Mouse (Mus musculus) kidney, embryonic 15.5 days (tissue): Measurements from ENCODE around the gene Col4a2. TPM values are rescaled to one million over a fixed set of nuclear protein-coding genes. Genes with fewer than 3 reads are reported as not detected.

ENCODE experiments used
- ATAC-seq: fragments of 200-750 bp; cut with Nextera tagmentation; replicated peaks from 2 replicates; pipeline ENCODE4 v1.8.0; 2017; ENCODE audit warnings: moderate TSS enrichment; ENCODE audit not compliant: low FRiP score
- H3K27ac ChIP-seq: fragments of 300-500 bp; sonication (generic); 2 replicates; pipeline ENCODE4 v1.5.1; 2015; ENCODE audit warnings: mild to moderate bottlenecking, inconsistent platforms
- H3K27me3 ChIP-seq: fragments of 300-500 bp; sonication (generic); 2 replicates; pipeline ENCODE4 v1.6.1; 2015; ENCODE audit warnings: inconsistent platforms
- H3K36me3 ChIP-seq: fragments of 300-500 bp; sonication (generic); 2 replicates; pipeline ENCODE4 v1.6.1; 2015; ENCODE audit warnings: inconsistent platforms
- H3K4me1 ChIP-seq: fragments of 300-500 bp; sonication (generic); 2 replicates; pipeline ENCODE4 v1.6.1; 2015; ENCODE audit warnings: inconsistent platforms
- H3K4me2 ChIP-seq: fragments of 300-500 bp; sonication (generic); 2 replicates; pipeline ENCODE4 v1.6.1; 2015; ENCODE audit warnings: moderate library complexity, mild to moderate bottlenecking, inconsistent platforms
- H3K4me3 ChIP-seq: fragments of 300-500 bp; sonication (generic); replicated peaks from 2 replicates; pipeline ENCODE4 v1.5.1; 2015; ENCODE audit warnings: mild to moderate bottlenecking, inconsistent platforms
- H3K9ac ChIP-seq: fragments of 300-500 bp; sonication (generic); 2 replicates; pipeline ENCODE4 v1.6.1; 2015; ENCODE audit warnings: mild to moderate bottlenecking, inconsistent platforms
- H3K9me3 ChIP-seq: fragments of 300-500 bp; sonication (generic); replicated peaks from 2 replicates; pipeline ENCODE4 v1.6.1; 2016; ENCODE audit warnings: inconsistent platforms
- WGBS: fragments of 180-500 bp; shearing (Covaris S2); methylation state at CpG from one replicate; pipeline ENCODE4 v1.1.7; 2015; ENCODE audit warnings: mixed read lengths; 5-methylcytosine and 5-hydroxymethylcytosine counted together
- polyA plus RNA-seq: library from polyadenylated mRNA; unstranded; fragments of >200 nt; fragmentation: Nextera tagmentation; extraction: Ambion mirVana; gene quantifications from 2 replicates; pipeline ENCODE4 v1.2.1, GENCODE M21; 2015

The Col4a2 gene
- polyA plus RNA-seq, 1 experiment from 2014 or later, result 116 TPM

DNA sequence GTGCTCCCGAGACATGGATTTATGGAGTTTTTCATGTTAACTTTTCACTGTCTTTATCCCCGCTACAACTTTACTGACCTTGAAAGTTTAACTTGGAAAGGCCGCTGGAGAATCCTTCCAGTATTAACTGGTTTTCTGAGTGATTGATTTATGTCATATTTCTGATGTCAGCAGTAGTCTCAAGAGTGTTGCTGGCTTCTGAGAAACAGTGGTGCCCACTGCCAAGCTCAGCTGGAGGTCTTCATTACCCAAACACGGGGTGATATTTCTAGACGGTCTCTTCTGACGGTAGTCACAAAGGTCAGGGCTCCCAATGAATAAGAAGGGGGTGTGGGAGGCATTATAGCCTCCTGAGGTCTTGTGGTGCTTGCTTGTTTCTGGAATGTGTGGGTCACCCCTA is 21.1 kb downstream of the Col4a2 start:
- WGBS, result 60% methylated on average over 6 of the region's 6 CpGs

DNA sequence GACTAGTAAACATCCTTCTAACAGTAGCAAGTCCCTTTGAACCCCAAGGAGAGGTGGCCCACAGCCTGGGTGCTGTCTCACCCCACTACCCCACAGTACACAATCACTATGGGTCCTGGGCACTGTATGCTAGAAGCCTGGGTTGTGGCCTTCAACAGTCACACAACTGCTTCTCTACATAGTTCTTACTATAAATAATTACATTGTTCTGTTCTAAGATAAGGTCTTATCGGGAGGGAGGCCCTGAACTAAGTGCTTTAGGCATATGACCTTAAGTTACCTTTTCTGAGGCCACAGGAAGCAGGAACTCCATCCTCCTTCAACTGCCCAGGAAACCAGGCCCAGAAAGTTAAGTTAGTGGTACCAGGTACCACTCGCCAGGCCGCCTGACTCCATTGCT is 21.9 kb downstream of the Col4a2 start:
- no peaks in the 10 kb centered on the region for H3K9me3 ChIP-seq
- 72% methylated on average over 3 of the region's 3 CpGs for WGBS
- H3K36me3 ChIP-seq, result no peaks in the 10 kb centered on the region
- H3K27ac ChIP-seq, result no peak overlapping the region; the same call in 1 of the 2 replicates
- H3K27me3 ChIP-seq, result no peaks in the 10 kb centered on the region
- ATAC-seq, result 0 out of 2 replicates have a peak, but pooled peaks have one; percentile 24
- no peak overlapping the region for H3K4me2 ChIP-seq
- peaks cover 56% of the 10 kb centered on the region for H3K4me1 ChIP-seq
- no peak overlapping the region for H3K4me3 ChIP-seq
- H3K9ac ChIP-seq, result no peak overlapping the region

More for the DNA sequence above, 21.1 kb downstream of the Col4a2 start:
- Histone ChIP-seq H3K36me3 (no peaks in the 10 kb centered on the region), H3K4me1 (peaks cover 57% of the 10 kb centered on the region), H3K27me3 (no peaks in the 10 kb centered on the region), H3K4me2 (no peak overlapping the region), H3K4me3 (no peak overlapping the region), H3K9me3 (no peaks in the 10 kb centered on the region), H3K27ac (no peak overlapping the region; the same call in 1 of the 2 replicates), H3K9ac (no peak overlapping the region)
- ATAC-seq, result no peak; the same call in 1 of the 2 replicates

DNA sequence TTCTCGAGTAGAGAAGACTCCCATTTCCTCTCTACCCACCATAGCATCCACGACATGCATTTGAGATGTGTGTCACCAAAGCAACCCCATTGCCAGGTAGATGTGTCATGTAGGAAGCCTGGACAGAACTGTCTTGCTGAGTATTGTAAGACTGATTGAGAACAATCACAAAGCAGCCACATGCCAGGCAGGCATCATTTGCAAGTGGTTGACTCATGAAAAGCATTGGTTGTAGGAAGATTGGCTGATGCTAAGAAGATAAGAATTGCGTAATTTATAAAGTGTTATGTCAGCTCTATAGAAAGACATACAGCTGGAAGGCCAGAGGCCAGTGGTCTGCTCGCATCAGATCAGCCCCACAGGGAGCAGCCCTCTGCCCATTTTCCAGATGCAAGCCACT is 22.6 kb downstream of the Col4a2 start:
- no peak overlapping the region for H3K4me3 ChIP-seq
- 73% methylated on average over 4 of the region's 4 CpGs for WGBS
- no peak overlapping the region for H3K9ac ChIP-seq
- ATAC-seq, result no peak
- no peaks in the 10 kb centered on the region for H3K36me3 ChIP-seq
- H3K27me3 ChIP-seq, result no peaks in the 10 kb centered on the region
- no peak overlapping the region for H3K4me2 ChIP-seq
- H3K4me1 ChIP-seq, result peaks cover 61% of the 10 kb centered on the region
- H3K27ac ChIP-seq, result no peak overlapping the region
- H3K9me3 ChIP-seq, result no peaks in the 10 kb centered on the region

- WGBS, result 78% methylated on average over 5 of the region's 5 CpGs
Measured at GRCm38 (mm10) chr8:11336346-11336745, 23.7 kb downstream of the Col4a2 start.

GRCm38 (mm10) chr8:11337642-11338041 is 25.0 kb downstream of the Col4a2 start:
- H3K4me1 ChIP-seq, result peaks cover 54% of the 10 kb centered on the region
- H3K4me2 ChIP-seq, result no peak overlapping the region
- H3K9ac ChIP-seq, result no peak overlapping the region
- H3K27ac ChIP-seq, result no peak overlapping the region
- WGBS, result 87% methylated on average over 10 of the region's 10 CpGs
- H3K4me3 ChIP-seq, result no peak overlapping the region
- H3K9me3 ChIP-seq, result no peaks in the 10 kb centered on the region
- no peak for ATAC-seq
- H3K27me3 ChIP-seq, result no peaks in the 10 kb centered on the region
- no peaks in the 10 kb centered on the region for H3K36me3 ChIP-seq

More at GRCm38 (mm10) chr8:11336346-11336745, 23.7 kb downstream of the Col4a2 start:
- no peaks in the 10 kb centered on the region for H3K9me3 ChIP-seq
- H3K27ac ChIP-seq, result no peak overlapping the region
- H3K4me2 ChIP-seq, result no peak overlapping the region
- H3K4me3 ChIP-seq, result no peak overlapping the region
- H3K9ac ChIP-seq, result no peak overlapping the region
- no peak for ATAC-seq
- H3K27me3 ChIP-seq, result no peaks in the 10 kb centered on the region
- no peaks in the 10 kb centered on the region for H3K36me3 ChIP-seq
- peaks cover 59% of the 10 kb centered on the region for H3K4me1 ChIP-seq

DNA sequence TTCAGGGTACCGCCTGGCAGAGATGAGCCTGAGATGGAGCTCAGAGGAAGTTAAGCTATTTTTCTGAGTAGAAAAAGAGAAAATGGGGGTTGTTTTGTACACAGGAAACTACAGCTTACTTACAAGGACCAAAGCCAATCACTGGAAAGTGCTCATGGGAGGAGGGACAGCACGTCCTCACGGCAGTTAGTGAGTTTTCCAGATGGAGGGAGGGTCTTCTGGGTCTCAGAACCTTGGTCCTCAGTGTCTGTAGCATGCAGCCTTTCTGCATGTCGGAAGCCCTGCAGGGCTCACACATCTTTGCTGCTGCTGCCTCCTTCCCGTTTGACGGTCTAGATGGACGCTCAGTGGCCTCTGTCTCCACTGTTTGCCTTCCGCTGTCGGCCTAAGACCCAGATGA is 25.9 kb downstream of the Col4a2 start:
- Histone ChIP-seq H3K9me3 (no peaks in the 10 kb centered on the region), H3K4me3 (no peak overlapping the region), H3K36me3 (no peaks in the 10 kb centered on the region), H3K27me3 (no peaks in the 10 kb centered on the region), H3K27ac (no peak overlapping the region), H3K9ac (no peak overlapping the region), H3K4me1 (peaks cover 52% of the 10 kb centered on the region), H3K4me2 (no peak overlapping the region)
- 86% methylated on average over 9 of the region's 9 CpGs for WGBS
- no peak for ATAC-seq

DNA sequence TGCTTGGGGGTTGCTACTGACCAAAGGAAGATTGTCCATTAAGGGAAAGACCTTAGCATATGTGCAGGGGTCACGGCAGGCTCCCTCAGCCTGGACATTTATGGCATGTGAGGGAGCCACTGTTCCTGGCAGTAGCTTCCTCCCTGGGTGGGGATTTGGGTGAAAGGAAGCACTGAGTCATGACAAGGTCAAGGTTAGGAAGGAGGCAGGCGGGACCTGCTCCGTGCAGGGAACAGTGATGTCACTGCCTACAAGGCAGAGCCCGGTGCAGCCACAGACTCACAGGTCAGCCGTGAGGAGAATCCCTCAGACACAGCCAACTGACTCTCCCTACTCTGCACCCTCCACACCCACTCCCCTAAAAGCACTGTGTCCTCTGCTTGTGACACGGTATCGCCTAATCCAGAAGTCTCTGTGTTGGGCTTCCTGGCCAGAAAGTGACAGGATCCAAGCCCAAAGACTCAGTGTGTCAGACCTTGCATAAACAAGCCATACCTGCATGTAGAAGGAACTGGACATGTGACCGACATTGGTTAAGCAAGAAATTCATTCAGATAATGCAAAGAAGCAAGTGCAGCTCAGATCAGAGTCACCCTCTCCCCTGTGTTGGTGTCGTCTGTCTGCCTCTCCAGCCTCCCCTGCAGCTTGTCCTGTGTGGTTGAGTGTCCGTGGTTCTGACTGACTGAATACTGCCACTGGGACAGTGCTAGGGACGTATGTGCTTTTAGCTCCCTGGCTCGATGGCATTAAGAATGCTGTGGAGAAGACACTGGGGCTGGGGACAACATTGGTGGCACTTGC is 27.9 kb downstream of the Col4a2 start:
- 42% methylated on average over 12 of the region's 12 CpGs for WGBS
- no peaks in the 10 kb centered on the region for H3K9me3 ChIP-seq
- H3K27me3 ChIP-seq, result no peaks in the 10 kb centered on the region
- no peak overlapping the region for H3K4me3 ChIP-seq
- peak overlapping the region; percentile 46 for H3K27ac ChIP-seq
- no peak overlapping the region for H3K9ac ChIP-seq
- H3K4me1 ChIP-seq, result peaks cover 38% of the 10 kb centered on the region
- peak overlapping the region; percentile 13; the same call in 1 of the 2 replicates for H3K4me2 ChIP-seq
- ATAC-seq, result peak; percentile 73
- H3K36me3 ChIP-seq, result 0 out of 2 replicates have a peak, but pooled peaks cover 4% of the 10 kb centered on the region

- Histone ChIP-seq H3K27ac (peak overlapping the region; percentile 37), H3K36me3 (0 out of 2 replicates have a peak, but pooled peaks cover 5% of the 10 kb centered on the region), H3K27me3 (no peaks in the 10 kb centered on the region), H3K9me3 (no peaks in the 10 kb centered on the region), H3K9ac (no peak overlapping the region), H3K4me1 (peaks cover 36% of the 10 kb centered on the region), H3K4me3 (no peak overlapping the region), H3K4me2 (no peak overlapping the region)
- 78% methylated on average over 3 of the region's 3 CpGs for WGBS
- no peak for ATAC-seq
Measured at GRCm38 (mm10) chr8:11341111-11341566, 28.5 kb downstream of the Col4a2 start.

GRCm38 (mm10) chr8:11344459-11344858 is 31.9 kb downstream of the Col4a2 start:
- H3K27ac ChIP-seq, result 0 out of 2 replicates have a peak overlapping the region, but pooled peaks have one; percentile 20

GRCm38 (mm10) chr8:11346225-11346624 is 33.6 kb downstream of the Col4a2 start:
- no peak overlapping the region for H3K4me3 ChIP-seq
- H3K27ac ChIP-seq, result 0 out of 2 replicates have a peak overlapping the region, but pooled peaks have one; percentile 1
- H3K9me3 ChIP-seq, result no peaks in the 10 kb centered on the region
- H3K4me2 ChIP-seq, result no peak overlapping the region
- H3K4me1 ChIP-seq, result peaks cover 47% of the 10 kb centered on the region
- H3K36me3 ChIP-seq, result 0 out of 2 replicates have a peak, but pooled peaks cover 5% of the 10 kb centered on the region
- ATAC-seq, result no peak; the same call in 1 of the 2 replicates
- H3K9ac ChIP-seq, result no peak overlapping the region
- no peaks in the 10 kb centered on the region for H3K27me3 ChIP-seq
- 61% methylated on average over 10 of the region's 10 CpGs for WGBS

More at GRCm38 (mm10) chr8:11344459-11344858, 31.9 kb downstream of the Col4a2 start:
- H3K36me3 ChIP-seq, result 0 out of 2 replicates have a peak, but pooled peaks cover 5% of the 10 kb centered on the region
- 87% methylated on average over 9 of the region's 9 CpGs for WGBS
- no peak overlapping the region for H3K9ac ChIP-seq
- H3K4me3 ChIP-seq, result no peak overlapping the region
- no peak overlapping the region for H3K4me2 ChIP-seq
- ATAC-seq, result no peak
- no peaks in the 10 kb centered on the region for H3K9me3 ChIP-seq
- H3K4me1 ChIP-seq, result peaks cover 59% of the 10 kb centered on the region
- H3K27me3 ChIP-seq, result no peaks in the 10 kb centered on the region

DNA sequence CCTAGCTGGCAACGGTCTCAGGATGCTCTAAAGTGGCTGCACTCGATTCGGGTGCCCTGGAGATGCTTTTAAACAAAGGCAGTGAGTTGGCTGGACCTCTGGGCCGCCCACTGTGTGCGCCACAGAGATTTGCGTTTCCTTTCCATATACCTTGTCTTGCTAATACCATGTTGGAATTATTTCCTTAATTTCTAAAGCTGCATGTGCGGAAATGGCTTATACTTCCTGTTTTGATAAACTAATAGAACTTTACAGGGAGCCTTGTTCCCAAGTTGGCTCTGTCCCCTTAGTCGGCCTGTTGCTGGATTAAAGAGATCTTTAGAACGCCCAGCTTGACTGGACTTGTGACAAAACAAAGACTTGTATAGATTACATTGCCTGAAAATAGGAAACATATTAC is 35.1 kb downstream of the Col4a2 start:
- Histone ChIP-seq H3K9me3 (no peaks in the 10 kb centered on the region), H3K4me2 (no peak overlapping the region), H3K27ac (0 out of 2 replicates have a peak overlapping the region, but pooled peaks have one; percentile 32), H3K4me3 (no peak overlapping the region), H3K27me3 (no peaks in the 10 kb centered on the region), H3K36me3 (0 out of 2 replicates have a peak, but pooled peaks cover 5% of the 10 kb centered on the region), H3K9ac (no peak overlapping the region), H3K4me1 (peaks cover 45% of the 10 kb centered on the region)
- no peak for ATAC-seq
- WGBS, result 79% methylated on average over 9 of the region's 9 CpGs

DNA sequence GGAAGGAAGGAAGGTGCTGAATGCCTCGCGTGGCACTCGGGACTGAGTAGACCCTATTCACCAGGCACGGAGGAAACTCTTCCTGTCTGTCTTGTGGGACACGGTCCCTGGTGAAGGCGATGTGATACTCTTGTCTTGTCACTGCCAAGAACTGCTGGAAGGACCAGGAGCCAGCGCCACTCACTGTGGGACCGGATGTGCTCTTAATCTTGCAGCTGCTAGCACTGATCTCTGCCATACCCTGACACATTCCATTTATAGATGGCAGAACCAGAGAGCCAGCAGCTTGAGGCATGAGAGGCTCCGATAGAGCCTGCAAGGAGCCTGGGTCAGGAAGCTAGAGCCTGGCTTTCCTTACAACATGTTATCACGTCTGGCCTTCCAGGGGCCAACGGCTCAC is 36.0 kb downstream of the Col4a2 start:
- Histone ChIP-seq H3K9ac (no peak overlapping the region), H3K4me3 (no peak overlapping the region), H3K27ac (no peak overlapping the region), H3K36me3 (0 out of 2 replicates have a peak, but pooled peaks cover 5% of the 10 kb centered on the region), H3K9me3 (no peaks in the 10 kb centered on the region), H3K4me2 (no peak overlapping the region), H3K4me1 (peaks cover 40% of the 10 kb centered on the region), H3K27me3 (no peaks in the 10 kb centered on the region)
- ATAC-seq, result no peak
- WGBS, result 79% methylated on average over 11 of the region's 11 CpGs
